Mouse (Mus musculus): ENCODE measurements at regions not wholly inside any gene's neighbourhood (a gene's known extent, or its start where the extent isn't known, plus 50 kb on each side); places are given as distances from the start of the nearest gene placed in this dataset.

- TF ChIP-seq POLR2A (IDR thresholded peaks at IDR 0.05; ENCODE audit: borderline replicate concordance, extremely low read depth, insufficient read depth, insufficient read length, poor library complexity, severe bottlenecking), result no peak
- TF ChIP-seq CTCF (IDR thresholded peaks at IDR 0.05; ENCODE audit: borderline replicate concordance, extremely low read depth, insufficient read depth, insufficient read length), result no peak
Measured at GRCm38 (mm10) chr4:124241600-124241999, 323.8 kb upstream of the 4930535I16Rik start.

Data from brain, embryonic 14.5 days (tissue).